Mouse (Mus musculus) induced T-regulatory cell, adult 2 months (primary cell): Measurements from ENCODE around the gene Dhx15.

Source experiments
- DNase-seq: peaks from one replicate; pipeline ENCODE4 v3.0.0-alpha.2; 2012; ENCODE audit warnings: low read depth

Gene Dhx15

GRCm38 (mm10) chr5:52110808-52111663, 79.3 kb downstream of the Dhx15 start:
- DNase-seq, result peak; percentile 39
